Mouse (Mus musculus): ENCODE data around the gene Tm9sf1. TPM values are rescaled to one million over a fixed set of nuclear protein-coding genes. Genes with fewer than 3 reads are reported as not detected.

Gene Tm9sf1
- polyA plus RNA-seq, 1 experiment from 2014 or later = 69.7 TPM

- Histone ChIP-seq H3K36me3 (peaks cover 97% of the 10 kb centered on the region), H3K9ac (no peak overlapping the region), H3K27ac (no peak overlapping the region), H3K4me2 (no peak overlapping the region), H3K4me1 (peaks cover 25% of the 10 kb centered on the region), H3K4me3 (no peak overlapping the region), H3K27me3 (replicated peaks) (no peaks in the 10 kb centered on the region), H3K9me3 (replicated peaks) (no peaks in the 10 kb centered on the region)
- peak; percentile 40; the same call in 1 of the 2 replicates for ATAC-seq
- 78% methylated on average over 27 of the region's 27 CpGs for WGBS (ENCODE audit: insufficient replicate concordance)
Observed at GRCm38 (mm10) chr14:55628077-55628827, 15.4 kb downstream of the Tm9sf1 start.

- H3K4me1 ChIP-seq = peaks cover 74% of the 10 kb centered on the region
- peaks cover 1% of the 10 kb centered on the region; the same call in 1 of the 2 replicates for H3K36me3 ChIP-seq
- no peaks in the 10 kb centered on the region for H3K27me3 ChIP-seq (replicated peaks)
- H3K4me3 ChIP-seq = peak overlapping the region; percentile 46
- WGBS (ENCODE audit: insufficient replicate concordance) = 19% methylated on average over 22 of the region's 22 CpGs
- ATAC-seq = peak; percentile 62
- H3K9me3 ChIP-seq (replicated peaks) = no peaks in the 10 kb centered on the region
- peak overlapping the region; percentile 54 for H3K9ac ChIP-seq
- peak overlapping the region; percentile 80 for H3K4me2 ChIP-seq
- H3K27ac ChIP-seq = peak overlapping the region; percentile 58; the same call in 1 of the 2 replicates
Observed at GRCm38 (mm10) chr14:55618486-55619195, 25.0 kb downstream of the Tm9sf1 start.

GRCm38 (mm10) chr14:55617822-55618221, 25.8 kb downstream of the Tm9sf1 start, which contains the start of gene Rec8:
Gene Rec8, plus strand, starts transcription at chr14:55618037.
- Histone ChIP-seq H3K4me1 (peaks cover 81% of the 10 kb centered on the region), H3K27ac (peak within 1 kb of the TSS; percentile 58), H3K4me2 (peak within 1 kb of the TSS; percentile 80), H3K27me3 (replicated peaks) (no peaks in the 10 kb centered on the region), H3K9me3 (replicated peaks) (no peaks in the 10 kb centered on the region), H3K4me3 (peak within 1 kb of the TSS; percentile 46), H3K9ac (peak within 1 kb of the TSS; percentile 54), H3K36me3 (no peaks in the 10 kb centered on the region)
- 22% methylated on average over 21 of the region's 21 CpGs for WGBS (ENCODE audit: insufficient replicate concordance)
- ATAC-seq = peak; percentile 65

GRCm38 (mm10) chr14:55616844-55617243, 26.8 kb downstream of the Tm9sf1 start:
- H3K4me3 ChIP-seq = no peak overlapping the region
- no peak for ATAC-seq
- peak overlapping the region; percentile 72 for H3K27ac ChIP-seq
- H3K36me3 ChIP-seq = no peaks in the 10 kb centered on the region
- H3K9me3 ChIP-seq (replicated peaks) = no peaks in the 10 kb centered on the region
- peaks cover 76% of the 10 kb centered on the region for H3K4me1 ChIP-seq
- no peak overlapping the region for H3K4me2 ChIP-seq
- WGBS (ENCODE audit: insufficient replicate concordance) = 65% methylated on average over 2 of the region's 2 CpGs
- no peak overlapping the region for H3K9ac ChIP-seq
- no peaks in the 10 kb centered on the region for H3K27me3 ChIP-seq (replicated peaks)

GRCm38 (mm10) chr14:55615876-55616275, 27.7 kb downstream of the Tm9sf1 start:
- H3K9ac ChIP-seq = 0 out of 2 replicates have a peak overlapping the region, but pooled peaks have one; percentile 6
- no peak for ATAC-seq
- 72% methylated on average over 2 of the region's 2 CpGs for WGBS (ENCODE audit: insufficient replicate concordance)
- H3K9me3 ChIP-seq (replicated peaks) = no peaks in the 10 kb centered on the region
- no peak overlapping the region for H3K4me3 ChIP-seq
- no peaks in the 10 kb centered on the region for H3K27me3 ChIP-seq (replicated peaks)
- H3K27ac ChIP-seq = peak overlapping the region; percentile 83
- peaks cover 1% of the 10 kb centered on the region for H3K36me3 ChIP-seq
- peaks cover 71% of the 10 kb centered on the region for H3K4me1 ChIP-seq
- H3K4me2 ChIP-seq = no peak overlapping the region

- Histone ChIP-seq H3K36me3 (peaks cover 11% of the 10 kb centered on the region), H3K9me3 (replicated peaks) (no peaks in the 10 kb centered on the region), H3K27ac (peak overlapping the region; percentile 83), H3K4me2 (peak overlapping the region; percentile 20; the same call in 1 of the 2 replicates), H3K4me1 (peaks cover 69% of the 10 kb centered on the region), H3K4me3 (no peak overlapping the region), H3K9ac (0 out of 2 replicates have a peak overlapping the region, but pooled peaks have one; percentile 28), H3K27me3 (replicated peaks) (no peaks in the 10 kb centered on the region)
- 29% methylated on average over 7 of the region's 7 CpGs for WGBS (ENCODE audit: insufficient replicate concordance)
- peak; percentile 84 for ATAC-seq
Observed at GRCm38 (mm10) chr14:55614565-55615178, 28.9 kb downstream of the Tm9sf1 start.

GRCm38 (mm10) chr14:55613346-55613745, 30.3 kb downstream of the Tm9sf1 start:
- Histone ChIP-seq H3K9ac (no peak overlapping the region), H3K27me3 (replicated peaks) (no peaks in the 10 kb centered on the region), H3K36me3 (peaks cover 24% of the 10 kb centered on the region), H3K4me2 (no peak overlapping the region), H3K9me3 (replicated peaks) (no peaks in the 10 kb centered on the region), H3K27ac (peak overlapping the region; percentile 63; the same call in 1 of the 2 replicates), H3K4me3 (no peak overlapping the region), H3K4me1 (peaks cover 56% of the 10 kb centered on the region)
- 69% methylated on average over 6 of the region's 6 CpGs for WGBS (ENCODE audit: insufficient replicate concordance)
- no peak for ATAC-seq

- no peaks in the 10 kb centered on the region for H3K27me3 ChIP-seq (replicated peaks)
- no peak overlapping the region for H3K4me3 ChIP-seq
- H3K36me3 ChIP-seq = peaks cover 61% of the 10 kb centered on the region
- no peak overlapping the region for H3K27ac ChIP-seq
- no peak for ATAC-seq
- H3K9ac ChIP-seq = no peak overlapping the region
- H3K4me2 ChIP-seq = no peak overlapping the region
- 93% methylated on average over 6 of the region's 6 CpGs for WGBS (ENCODE audit: insufficient replicate concordance)
- H3K4me1 ChIP-seq = peaks cover 45% of the 10 kb centered on the region
- H3K9me3 ChIP-seq (replicated peaks) = no peaks in the 10 kb centered on the region
Observed at GRCm38 (mm10) chr14:55608339-55608738, 35.3 kb downstream of the Tm9sf1 start.

- H3K36me3 ChIP-seq = peaks cover 84% of the 10 kb centered on the region
Observed at GRCm38 (mm10) chr14:55605743-55606459, 37.7 kb downstream of the Tm9sf1 start.

GRCm38 (mm10) chr14:55604823-55605222, 38.8 kb downstream of the Tm9sf1 start:
- Histone ChIP-seq H3K27ac (peak overlapping the region; percentile 94), H3K4me2 (peak overlapping the region; percentile 70), H3K27me3 (replicated peaks) (no peaks in the 10 kb centered on the region), H3K9ac (peak overlapping the region; percentile 70), H3K9me3 (replicated peaks) (no peaks in the 10 kb centered on the region), H3K4me3 (peak overlapping the region; percentile 63), H3K36me3 (peaks cover 86% of the 10 kb centered on the region), H3K4me1 (peaks cover 46% of the 10 kb centered on the region)
- 87% methylated on average over 11 of the region's 11 CpGs for WGBS (ENCODE audit: insufficient replicate concordance)
- ATAC-seq = no peak

More at GRCm38 (mm10) chr14:55605743-55606459, 37.7 kb downstream of the Tm9sf1 start:
- Histone ChIP-seq H3K4me2 (peak overlapping the region; percentile 70), H3K9me3 (replicated peaks) (no peaks in the 10 kb centered on the region), H3K9ac (peak overlapping the region; percentile 59), H3K27ac (peak overlapping the region; percentile 72), H3K4me1 (peaks cover 46% of the 10 kb centered on the region), H3K4me3 (peak overlapping the region; percentile 35), H3K27me3 (replicated peaks) (no peaks in the 10 kb centered on the region)
- 72% methylated on average over 16 of the region's 16 CpGs for WGBS (ENCODE audit: insufficient replicate concordance)
- peak; percentile 37; the same call in 1 of the 2 replicates for ATAC-seq

All from liver, embryonic 12.5 days (tissue).